Mouse (Mus musculus) left cerebral cortex, postnatal 14 days (tissue): ENCODE measurements around the gene Nfatc2ip. TPM values are rescaled to one million over a fixed set of nuclear protein-coding genes. Genes with fewer than 3 reads are reported as not detected.
"Not testable (repeated sequence)": the region's sequence is repeated elsewhere in the genome, so short reads cannot be mapped to it uniquely, and the experiment has no call there.

Experiments
- DNase-seq, 2 experiments: peaks; one replicate each; pipeline ENCODE4 v3.0.0; 2021 to 2022; ENCODE audit warnings: low spot score in 2 of 2, mixed read lengths in 1 of 2
- intact Hi-C: fragments of 180-260 bp; cut with DNase I; formaldehyde crosslinking; loops from one replicate; pipeline ENCODE4 v1.15.1; 2025
- total RNA-seq, 2 experiments: library from RNA; stranded (reverse); gene quantifications; 2 replicates each; pipeline ENCODE4 v1.2.3; 2021

The Nfatc2ip gene
- total RNA-seq, 2 experiments from 2014 or later = 5.1 to 7.4 TPM

DNA sequence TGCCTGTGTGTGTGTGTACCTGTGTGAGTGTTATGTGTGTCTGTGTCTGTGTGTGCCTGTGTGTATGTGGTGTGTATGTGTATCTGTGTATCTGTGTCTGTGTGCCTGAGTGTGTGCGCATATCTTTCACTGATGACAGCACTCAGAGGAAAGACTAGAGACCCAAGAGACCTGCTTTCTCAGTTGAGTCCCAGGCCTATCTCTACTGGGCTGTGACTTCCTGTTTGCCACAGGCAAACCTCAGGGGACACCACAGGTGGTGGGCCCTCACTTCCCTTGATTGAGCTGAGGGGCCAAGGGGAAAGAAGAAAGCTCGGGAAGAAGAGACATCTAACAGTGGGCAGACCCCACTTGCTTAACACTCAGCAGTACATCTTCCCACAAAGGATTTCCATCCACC is 20.1 kb upstream of the Nfatc2ip start:
- intact Hi-C loops = no loop called here
- DNase-seq = no peak

DNA sequence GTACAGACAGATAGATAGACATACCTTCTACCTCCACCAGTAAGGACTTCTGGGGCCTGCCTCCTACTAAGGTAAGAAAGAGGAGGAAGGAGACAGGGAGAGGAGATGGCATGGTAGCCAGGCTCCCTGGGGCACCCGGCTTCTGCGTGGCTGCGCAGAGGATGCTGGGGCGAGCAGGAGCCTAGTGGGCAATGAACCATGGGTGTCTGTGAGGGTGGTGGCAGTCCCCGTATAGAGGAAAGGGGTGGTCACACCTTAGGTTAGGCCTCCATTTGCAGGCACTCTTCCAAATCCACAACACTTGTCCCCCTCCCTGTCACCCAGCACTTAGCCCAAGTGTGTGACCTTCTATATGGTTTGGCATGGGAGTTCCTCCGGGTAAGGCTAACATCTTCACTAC is 18.2 kb upstream of the Nfatc2ip start, which contains the start of gene Cd19:
TSS of gene Cd19 (minus strand) at position 165 of the 400 bp plus-strand sequence.
- intact Hi-C loops = no loop called here
- DNase-seq = no peak

DNA sequence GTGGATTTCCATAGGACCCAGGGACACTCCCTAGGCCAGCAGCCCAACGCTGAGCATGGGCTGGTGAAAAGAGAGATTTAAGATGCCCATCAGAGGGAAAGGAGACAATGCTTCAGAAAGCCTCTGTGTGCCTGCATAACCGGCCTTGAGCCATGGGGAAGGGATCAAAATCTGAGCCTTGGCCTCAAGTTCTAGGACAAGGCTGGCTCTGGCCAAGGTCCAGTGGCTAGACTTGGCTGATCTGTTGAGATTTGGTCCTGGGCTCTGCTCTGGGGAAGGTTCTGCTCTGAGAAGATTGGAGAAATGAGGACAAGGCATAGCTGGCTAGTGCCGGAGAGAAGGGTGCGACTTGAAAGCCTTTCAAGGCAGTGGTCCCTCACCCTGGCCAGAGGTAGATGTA is 14.5 kb upstream of the Nfatc2ip start:
- intact Hi-C loops = no loop called here
- DNase-seq = no peak

DNA sequence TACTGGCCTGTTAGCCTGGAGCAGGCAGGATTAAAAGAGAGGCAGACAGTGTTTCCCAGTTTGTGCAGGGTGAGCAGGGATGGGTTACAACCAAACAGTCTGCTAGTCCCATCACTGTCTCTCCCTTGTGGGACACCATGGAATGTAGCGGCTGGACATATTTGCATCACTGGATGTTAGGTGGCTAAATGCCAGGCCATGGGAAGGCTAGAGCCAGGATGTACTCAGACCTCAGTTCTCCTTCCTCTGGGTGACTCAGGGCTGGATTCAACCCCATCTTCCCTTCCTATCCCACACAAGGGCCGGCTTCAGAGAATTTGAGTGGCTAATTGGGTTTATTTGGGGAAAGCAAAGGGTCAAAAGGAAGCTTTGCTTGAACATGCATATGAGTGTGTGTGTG is 12.1 kb upstream of the Nfatc2ip start:
- intact Hi-C loops = loop anchor here (5.0 kb wide), 1 partner anchor 49 kb away; no protein-coding TSS in a partner anchor
- no peak for DNase-seq

DNA sequence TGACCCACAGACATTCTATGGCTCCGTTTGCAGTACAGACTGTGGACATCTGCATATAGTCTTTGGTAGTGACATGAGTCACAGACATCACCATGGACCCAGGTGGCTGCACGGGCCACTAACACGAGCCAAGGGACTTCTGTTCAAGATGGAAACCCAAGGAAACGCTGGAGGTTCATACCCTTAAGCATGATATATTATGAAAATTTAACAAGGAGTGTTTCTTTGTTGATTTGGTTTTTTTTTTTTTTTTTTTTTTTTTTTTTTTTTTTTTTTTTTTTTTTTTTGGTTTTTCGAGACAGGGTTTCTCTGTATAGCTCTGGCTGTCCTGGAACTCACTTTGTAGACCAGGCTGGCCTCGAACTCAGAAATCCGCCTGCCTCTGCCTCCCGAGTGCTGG is 6.0 kb upstream of the Nfatc2ip start:
- intact Hi-C loops = not testable (repeated sequence)

DNA sequence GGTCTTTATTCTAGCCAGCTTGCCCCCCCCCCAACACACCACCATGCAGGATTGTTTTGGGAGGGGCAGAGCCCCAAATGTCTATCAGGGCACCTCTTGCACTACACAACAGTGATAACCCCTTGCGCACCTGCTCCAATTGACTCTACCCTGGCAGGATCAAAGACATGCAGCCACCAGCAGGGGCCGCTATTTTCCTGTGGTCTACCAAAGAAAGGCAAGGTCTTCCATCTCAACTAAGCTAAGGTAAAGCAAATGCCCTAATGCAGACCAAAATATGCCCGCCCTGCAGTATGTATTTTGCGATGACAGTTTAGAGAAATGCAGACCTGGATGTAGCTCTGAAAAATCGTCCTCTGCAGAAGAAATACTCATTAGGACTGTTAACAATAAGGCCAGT is 3.0 kb upstream of the Nfatc2ip start:
- DNase-seq = peak; percentile 69 to 82

More for the DNA sequence above, 6.0 kb upstream of the Nfatc2ip start:
- DNase-seq = not testable (repeated sequence)

DNA sequence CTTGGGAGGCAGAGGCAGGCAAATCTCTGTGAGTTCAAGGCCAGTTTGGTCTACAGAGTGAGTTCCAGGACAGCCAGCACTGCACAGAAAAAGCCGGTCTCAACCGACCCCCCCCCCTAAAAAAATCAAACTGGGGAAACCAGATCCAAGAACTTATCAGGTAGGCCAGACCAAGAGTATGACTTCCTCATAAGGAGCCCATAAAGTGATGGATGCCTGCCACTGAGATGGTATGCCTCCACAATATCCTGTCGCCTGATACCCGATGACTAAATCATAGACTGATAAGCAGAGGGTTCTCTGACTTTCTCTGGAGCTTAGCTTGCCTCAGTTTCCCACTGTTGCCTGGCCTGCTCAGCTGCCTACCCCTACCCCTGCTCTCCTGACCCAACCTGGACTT is 1.3 kb upstream of the Nfatc2ip start:
- intact Hi-C loops = loop anchor here (5.0 kb wide), 2 partner anchors 69 to 129 kb away; no protein-coding TSS in a partner anchor
- DNase-seq = no peak

More for the DNA sequence above, 3.0 kb upstream of the Nfatc2ip start:
- intact Hi-C loops = loop anchor here (5.0 kb wide), 2 partner anchors 68 to 128 kb away; no protein-coding TSS in a partner anchor

DNA sequence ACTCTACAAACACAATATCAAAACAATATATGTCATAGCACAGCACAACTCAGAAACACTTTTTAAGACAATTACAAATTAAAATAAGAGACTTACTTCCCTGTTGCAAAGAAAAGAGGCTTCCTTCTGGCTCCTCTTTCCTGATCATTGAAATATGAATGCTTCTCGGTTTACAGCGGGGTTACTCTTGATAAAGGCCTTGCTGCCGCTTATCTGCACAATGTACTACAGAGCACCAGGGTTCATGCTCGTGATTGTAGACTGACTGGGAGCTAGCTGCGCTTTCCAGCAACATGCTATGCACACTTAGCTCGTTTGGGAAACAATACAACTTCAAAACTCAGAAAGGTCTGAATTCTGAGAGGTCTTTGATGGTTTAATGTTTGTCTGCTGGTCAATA is 684 bp upstream of the Nfatc2ip start:
- intact Hi-C loops = loop anchor here (5.0 kb wide), 2 partner anchors 70 to 130 kb away; no protein-coding TSS in a partner anchor
- DNase-seq = no peak

DNA sequence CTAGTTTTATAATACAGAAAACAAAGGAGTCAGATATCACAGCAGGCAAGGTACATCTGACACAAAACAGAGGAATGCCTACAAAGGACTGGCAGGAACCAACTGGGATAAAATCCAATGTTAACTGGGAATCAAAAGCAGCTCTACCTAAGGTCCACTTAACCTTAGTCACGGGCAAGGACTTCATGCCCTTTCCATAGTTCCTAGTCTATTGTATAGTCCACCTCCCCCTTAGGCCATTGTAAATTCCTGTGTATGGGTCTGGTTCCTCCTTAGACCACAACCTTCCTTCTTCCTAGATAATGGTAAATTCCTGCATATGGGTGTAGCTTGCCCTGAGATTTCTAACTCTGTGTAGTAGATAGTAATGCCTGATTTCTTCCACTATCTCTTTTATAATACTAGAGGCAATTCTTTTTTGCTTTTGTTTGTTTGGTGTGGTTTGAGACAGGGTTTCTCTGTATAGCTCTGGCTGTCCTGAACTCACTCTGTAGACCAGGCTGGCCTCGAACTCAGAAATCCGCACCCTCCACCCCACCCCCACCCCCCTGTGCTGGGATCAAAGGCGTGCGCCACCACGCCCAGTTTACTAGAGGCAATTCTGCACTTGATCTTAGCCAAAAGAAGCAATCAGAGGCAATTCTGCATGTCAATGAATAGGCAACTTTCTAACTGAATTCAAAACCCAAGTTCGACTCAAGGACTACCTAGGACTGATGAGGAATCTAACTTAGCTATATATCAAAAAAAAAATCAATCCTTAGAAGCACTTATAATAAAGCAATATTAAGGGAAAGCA is 4.3 kb downstream of the Nfatc2ip start:
- intact Hi-C loops, DNase-seq: not testable (repeated sequence)

DNA sequence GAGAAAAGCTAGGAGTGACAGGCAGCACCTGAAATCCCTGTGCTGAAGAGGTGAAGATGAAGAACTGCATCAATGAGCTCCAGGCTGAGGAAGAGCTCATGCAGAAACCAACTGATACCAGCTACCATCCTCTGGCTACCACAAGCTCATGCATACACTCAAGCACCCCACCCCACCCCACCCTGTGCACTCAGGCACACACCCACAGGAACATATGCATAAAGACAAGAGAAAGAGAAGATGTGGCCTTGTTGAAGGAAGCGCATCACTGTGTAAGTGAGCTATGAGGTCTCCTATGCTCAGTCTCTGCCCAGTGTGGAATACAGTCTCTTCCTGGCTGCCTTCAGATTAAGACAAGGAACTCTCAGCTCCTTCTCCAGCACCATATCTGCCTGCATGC is 8.4 kb downstream of the Nfatc2ip start:
- no peak for DNase-seq
- intact Hi-C loops = no loop called here

DNA sequence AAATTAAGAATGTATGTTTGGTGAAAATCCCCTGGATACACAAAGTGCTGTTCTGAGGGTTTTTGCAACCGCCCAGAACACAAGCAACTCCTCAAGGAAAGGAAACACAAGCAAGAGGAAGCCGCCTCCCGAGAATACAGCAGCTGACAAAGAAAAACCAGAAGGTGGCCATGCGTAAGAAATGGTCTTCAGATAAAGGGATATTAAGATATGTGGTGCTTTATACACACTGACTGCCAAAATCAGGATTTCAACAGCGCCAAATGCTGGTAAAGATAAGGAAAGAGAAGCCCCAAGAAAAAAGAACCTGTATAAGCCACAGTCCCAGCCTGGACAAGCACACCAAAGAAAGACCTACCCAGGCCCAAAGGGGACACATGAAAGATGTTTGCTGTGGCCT is 13.0 kb downstream of the Nfatc2ip start:
- intact Hi-C loops = no loop called here

DNA sequence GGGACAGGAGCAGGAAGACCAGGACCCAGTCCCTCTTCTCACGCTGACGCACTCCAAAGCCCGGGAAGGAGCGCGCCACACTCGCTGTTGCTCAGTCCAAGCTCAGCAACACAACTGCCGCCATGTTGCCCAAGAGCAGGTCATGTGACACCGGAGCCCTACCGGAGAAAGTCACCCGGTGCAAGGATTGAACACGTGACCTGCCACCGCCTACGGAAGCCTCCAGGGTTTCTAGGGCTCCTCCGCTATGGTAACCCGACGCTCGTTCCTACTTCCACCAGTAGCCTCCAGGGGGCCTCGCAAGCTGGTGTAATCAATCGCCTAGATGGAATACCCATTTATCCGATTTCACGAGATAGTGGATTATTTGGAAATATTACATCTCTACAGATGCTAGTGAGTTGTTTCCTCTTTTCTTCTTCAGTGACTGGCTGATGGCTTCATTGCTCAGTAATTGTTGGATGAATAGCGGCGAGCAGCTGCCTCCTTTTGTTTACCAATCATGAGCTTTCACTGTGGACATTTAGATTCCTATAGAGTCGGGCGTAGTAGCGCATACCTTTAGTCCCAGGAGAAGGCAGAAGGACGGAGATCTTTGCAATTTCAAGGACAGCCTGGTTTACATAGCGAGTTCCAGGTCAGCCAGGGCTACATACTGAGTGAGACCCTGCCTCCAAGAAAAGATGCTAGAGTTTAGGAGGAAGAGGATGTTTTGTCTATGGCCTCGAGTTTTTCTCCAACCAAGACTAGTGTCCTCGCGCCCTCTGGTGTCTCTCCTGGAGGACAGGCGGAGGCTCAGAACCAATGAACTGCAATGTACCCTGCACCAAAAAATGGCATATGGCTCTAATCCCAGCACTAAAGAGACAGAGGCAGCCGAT is 19.0 kb downstream of the Nfatc2ip start, which contains the start of gene Spns1:
TSS of gene Spns1 (minus strand) at position 173 of the 881 bp plus-strand sequence.
- intact Hi-C loops = loop anchor here (1.0 to 2.0 kb wide), 2 partner anchors 54 to 117 kb away; no protein-coding TSS in a partner anchor
- peak; percentile 99 for DNase-seq

More for the DNA sequence above, 13.0 kb downstream of the Nfatc2ip start:
- DNase-seq = no peak

DNA sequence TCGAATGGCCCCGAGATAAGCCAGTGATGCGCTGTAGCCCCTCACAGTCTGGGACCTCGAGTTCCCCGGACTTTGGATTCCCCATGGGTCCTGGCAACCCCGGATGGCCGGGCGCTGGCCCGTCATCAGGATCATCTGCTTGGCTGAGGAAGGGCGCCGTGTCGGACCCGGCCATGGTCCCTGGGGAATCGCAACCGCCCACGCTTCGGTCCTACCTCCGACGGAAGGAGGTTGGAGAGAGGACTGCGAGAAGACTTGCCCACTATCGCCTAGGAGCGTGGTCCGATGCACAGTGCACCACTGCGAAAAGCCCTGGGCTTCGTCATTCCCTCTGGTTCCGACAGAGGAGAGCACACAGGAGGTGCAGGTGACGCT is 19.6 kb downstream of the Nfatc2ip start:
- no peak for DNase-seq
- intact Hi-C loops = loop anchor here (1.0 to 2.0 kb wide), 2 partner anchors 54 to 116 kb away; no protein-coding TSS in a partner anchor

DNA sequence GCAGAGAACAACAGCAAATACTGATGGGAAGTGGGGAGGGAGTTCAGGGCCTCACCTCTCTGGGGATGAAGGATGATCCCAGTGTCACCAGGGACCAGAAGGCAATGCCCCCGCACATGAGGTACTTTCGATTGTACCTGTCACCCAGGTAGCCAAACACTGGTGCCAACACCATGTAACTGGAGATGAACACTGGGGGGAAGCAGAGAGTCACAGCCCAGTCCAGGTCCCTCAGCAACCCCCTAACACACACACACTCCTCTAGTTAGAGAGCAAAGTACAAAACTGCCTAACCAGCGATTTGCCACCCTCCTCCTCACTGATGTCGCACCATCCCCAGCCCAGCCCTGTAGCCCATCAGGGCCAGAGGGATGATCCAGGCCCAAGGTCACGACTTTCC is 21.5 kb downstream of the Nfatc2ip start:
- intact Hi-C loops = no loop called here
- no peak for DNase-seq

DNA sequence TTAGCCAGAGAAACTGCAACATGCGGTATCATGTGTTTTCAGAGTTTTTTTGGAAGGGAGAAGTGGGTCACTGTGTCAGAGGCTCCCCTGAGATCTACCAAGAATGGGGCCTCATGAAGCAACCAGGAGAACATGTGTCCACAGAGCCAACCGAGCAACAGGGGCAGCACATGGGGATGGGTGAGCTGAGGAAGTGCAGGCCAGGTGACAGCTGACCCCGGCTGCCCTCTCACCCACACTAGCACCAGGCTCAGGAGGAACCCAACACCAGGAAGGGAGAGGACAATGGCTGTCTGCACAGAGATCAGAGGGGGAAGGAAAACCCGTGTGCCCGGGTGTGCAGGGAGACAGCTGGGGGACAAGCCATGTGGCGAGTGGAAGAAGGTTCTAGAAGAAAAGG is 22.0 kb downstream of the Nfatc2ip start:
- no peak for DNase-seq
- intact Hi-C loops = no loop called here

DNA sequence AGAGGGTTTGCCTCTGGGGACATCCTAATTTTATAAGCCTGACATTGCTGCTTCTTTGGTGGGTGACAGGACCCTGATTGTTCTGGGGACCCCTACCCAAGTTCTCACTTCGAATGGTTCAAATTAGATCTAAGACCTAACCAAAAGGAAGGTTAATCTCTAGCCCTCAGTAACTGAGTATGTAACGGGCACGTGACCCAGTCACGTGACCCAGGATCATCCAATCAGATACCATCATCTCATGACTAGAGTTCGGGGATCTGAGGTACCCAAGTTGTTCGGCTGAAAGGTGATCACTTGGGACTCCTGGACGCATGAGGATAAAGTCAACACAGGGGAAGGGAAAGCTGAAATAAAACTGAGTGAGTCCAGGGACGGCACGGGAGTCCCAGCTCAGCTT is 23.5 kb downstream of the Nfatc2ip start:
- no peak for DNase-seq
- intact Hi-C loops = no loop called here

DNA sequence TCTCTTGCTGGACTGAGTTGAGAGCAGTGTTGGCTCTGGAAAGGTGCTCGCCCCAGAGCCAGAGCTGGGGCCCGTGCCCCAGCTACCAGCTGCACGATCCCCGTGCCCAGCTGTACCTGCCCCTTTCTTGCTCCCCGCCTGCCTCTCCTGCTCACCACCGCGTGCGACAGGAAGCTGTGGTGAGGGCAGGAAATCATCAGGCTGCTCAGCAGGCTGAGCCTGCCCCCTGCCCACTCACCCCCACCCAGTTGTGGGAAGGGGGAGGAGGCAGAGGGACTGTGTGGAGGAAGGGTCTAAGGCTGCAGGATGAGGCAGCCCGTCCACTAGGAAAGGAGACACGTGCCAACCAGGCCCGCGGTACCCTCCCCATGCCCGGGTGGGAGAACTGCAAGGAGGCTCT is 27.1 kb downstream of the Nfatc2ip start, which contains the start of gene Lat:
TSS of gene Lat (minus strand) at position 178 of the 400 bp plus-strand sequence.
- DNase-seq = no peak
- intact Hi-C loops = no loop called here

DNA sequence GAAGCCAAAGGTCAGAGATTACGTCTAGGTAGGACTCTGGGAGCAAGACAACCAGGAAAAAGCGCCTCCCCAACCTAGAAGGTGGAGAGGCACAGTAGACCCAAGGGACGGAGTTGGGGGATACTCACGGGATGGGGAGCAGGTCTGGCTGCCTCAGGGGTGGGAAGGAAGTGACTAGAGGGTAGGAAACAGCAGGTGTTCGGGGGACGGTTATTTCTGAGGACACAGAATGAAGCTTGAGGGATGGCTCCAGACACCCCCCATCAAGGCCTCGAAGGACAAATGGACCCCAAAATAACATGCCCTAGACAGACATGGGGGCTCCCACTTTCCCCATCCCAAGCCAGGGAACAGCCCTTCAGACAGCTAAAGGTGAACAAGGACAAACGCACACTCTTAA is 28.2 kb downstream of the Nfatc2ip start:
- DNase-seq = no peak
- intact Hi-C loops = no loop called here

DNA sequence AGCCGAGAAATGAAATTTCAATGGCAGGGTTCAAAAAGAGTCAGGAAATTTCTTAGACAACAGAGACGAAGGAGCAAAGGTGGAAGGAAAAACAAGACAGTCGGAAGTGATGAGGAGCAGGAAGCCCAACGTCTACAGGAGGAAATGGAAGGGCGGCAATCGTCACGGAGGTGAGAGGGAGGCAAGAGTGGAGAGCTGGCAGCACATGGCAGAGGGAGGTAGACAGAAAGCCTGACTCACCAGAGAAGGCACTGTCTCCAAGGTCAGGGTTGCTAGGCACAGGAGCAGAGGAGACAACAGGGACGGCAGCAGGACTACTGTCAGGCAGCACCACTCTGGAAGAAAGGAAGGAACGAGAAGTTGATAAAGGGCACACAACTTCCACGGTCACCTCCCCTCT is 28.9 kb downstream of the Nfatc2ip start:
- DNase-seq = no peak
- intact Hi-C loops = no loop called here

DNA sequence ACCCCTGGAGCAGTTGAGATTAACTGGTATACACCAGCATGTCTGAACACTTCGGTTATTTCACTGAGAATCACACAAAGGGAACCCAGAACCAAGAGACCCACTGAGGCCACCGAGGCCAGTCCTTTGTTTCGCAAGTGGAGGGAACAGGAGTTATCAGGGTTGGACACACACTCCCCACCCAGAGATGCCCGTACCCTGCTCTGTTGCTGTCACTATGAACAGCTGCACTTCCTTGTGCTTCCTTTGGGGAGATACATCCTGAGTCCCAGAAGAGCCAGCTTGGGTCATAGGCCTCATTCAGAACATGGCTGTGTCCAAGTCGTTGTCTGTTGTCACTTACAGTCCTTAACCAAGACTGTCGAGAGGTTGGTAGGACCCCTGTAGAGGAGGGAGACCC is 33.5 kb downstream of the Nfatc2ip start:
- DNase-seq = no peak
- intact Hi-C loops = no loop called here
